Mouse (Mus musculus): ENCODE results near the gene Cacna1a.

The Cacna1a gene

DNA sequence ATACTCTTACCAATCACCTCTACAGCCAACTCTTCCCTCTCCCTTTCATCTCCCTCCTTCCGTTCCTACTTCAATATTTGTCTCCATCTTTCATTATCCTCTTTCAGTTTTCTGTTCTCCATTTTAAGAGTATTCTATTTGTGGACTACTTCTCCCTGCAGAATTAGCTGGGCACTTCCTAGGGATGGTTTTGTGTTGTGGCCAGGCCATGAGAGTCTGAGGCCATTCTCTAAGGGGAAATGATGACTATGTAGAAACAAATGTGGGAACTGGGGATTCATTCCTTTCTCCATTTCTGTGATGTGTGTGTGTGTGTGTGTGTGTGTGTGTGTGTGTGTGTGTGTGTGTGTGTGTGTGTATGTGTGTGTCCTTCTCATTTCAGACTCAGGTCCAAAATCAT is 144.5 kb downstream of the Cacna1a start:
- no peak for DNase-seq (ENCODE audit: low read depth in 1 of 2, low spot score in 2 of 2)

DNA sequence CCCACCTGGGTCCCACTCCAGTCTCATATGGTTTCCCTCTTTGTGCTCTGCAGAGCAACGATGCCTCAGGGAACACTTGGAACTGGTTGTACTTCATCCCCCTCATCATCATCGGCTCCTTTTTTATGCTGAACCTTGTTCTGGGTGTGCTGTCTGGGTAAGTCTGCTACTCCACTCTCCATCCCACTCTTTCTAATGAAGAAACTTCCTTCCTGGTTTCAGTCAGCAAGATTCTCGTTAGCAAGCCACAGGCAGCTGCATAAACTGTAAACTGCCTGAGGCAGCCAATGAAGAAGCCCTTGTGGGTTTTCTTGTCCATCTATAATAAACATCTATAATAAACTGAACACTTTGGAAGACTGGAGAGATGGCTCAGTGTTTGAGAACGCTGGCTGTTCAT is 145.1 kb downstream of the Cacna1a start:
- DNase-seq (ENCODE audit: low read depth in 1 of 2, low spot score in 2 of 2) = no peak

DNA sequence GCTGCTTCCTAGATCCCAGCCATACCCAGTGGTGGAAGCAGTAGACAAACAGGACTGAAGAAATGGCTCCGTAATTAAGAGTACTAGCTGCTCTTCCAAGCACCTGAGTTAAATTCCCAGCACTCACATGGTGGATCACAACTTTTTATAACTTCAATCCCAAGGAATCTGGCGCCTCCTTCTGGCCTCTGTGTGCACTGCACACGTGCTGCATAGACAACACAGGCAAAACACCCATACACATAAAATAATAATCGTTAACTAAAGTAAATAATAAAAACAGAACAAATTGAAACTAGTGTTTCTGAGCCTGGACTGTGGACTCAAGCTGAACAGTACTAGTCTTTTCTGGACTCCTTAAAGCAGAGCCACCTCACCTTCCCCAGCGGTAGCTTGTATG is 148.7 kb downstream of the Cacna1a start:
- DNase-seq (ENCODE audit: low read depth in 1 of 2, low spot score in 2 of 2) = no peak

DNA sequence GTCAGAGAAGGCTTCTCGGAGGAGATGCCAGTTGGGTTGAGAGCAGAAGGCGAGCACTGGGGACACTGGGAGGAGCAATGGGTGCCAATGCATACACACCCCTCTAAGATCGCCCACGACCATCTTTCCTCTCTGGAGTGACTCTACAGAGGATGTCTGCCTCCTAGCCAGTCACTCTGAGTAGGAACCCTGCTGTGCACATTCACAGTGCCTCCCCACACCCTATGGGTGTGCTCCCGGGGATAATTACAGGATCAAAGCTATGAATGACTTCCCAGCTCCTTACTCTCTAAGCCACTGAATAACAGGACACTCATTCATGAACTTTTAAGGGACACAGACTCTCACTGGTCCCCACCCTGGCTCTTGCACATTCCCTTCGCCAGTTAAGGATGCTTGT is 151.1 kb downstream of the Cacna1a start:
- no peak for DNase-seq (ENCODE audit: low read depth in 1 of 2, low spot score in 2 of 2)

DNA sequence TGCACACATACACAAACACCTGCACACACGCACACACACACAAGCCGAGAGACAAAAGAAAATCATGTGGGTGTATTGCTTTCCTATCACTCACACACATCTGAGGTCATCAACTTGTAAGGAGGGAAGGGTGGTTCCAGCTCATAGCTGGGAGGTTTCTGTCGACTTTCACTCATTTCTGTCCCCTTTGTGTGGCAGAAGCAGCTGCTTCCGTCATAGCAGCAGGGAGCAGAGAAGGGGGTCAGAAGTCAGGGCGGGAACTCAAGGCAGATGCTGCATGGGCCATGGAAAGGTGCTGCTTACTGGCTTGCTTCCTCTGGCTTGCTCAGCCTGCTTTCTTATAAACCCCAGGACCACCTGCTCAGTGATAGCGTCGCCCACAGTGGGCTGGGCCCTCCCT is 154.2 kb downstream of the Cacna1a start:
- DNase-seq (ENCODE audit: low read depth in 1 of 2, low spot score in 2 of 2) = no peak

DNA sequence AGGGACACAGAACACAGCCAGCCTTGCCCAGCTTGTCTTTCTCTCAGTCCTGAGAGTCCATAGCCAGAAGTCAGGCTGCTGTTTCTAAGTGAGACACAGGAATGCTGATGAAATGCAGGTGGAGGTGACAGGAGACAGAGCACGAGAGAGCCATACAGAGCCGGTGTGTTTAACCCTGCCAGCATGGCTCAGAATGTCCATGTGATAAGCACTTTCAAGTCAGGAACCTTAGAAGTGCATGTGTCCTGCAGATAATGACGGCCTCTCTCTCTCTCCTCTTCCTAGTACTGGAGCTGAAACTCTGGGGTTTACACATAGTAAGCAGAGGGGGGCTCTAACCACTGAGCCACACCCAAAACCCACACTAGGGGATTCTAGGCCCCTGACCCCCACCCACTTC is 157.3 kb downstream of the Cacna1a start:
- DNase-seq (ENCODE audit: low read depth in 1 of 2, low spot score in 2 of 2) = no peak

DNA sequence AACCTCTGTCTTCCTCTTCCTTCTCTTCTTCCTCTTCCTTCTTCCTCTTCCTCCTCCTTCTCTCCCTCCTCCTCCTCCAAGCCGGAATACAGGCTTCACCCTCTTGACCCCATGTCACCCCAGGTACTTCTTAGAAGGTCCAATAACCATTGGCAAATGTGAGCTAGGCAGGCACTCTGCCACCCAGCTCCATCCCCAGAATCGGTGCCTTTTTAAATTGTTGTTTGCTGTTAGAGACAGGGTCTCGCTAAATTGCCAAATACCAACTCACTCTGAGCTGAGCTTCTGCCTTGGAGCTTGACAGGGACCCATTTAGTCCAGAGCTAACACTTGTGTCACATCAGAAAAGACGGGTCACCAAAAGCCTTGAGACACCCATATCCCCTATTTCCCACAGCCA is 164.2 kb downstream of the Cacna1a start:
- DNase-seq (ENCODE audit: low read depth in 1 of 2, low spot score in 2 of 2) = no peak

DNA sequence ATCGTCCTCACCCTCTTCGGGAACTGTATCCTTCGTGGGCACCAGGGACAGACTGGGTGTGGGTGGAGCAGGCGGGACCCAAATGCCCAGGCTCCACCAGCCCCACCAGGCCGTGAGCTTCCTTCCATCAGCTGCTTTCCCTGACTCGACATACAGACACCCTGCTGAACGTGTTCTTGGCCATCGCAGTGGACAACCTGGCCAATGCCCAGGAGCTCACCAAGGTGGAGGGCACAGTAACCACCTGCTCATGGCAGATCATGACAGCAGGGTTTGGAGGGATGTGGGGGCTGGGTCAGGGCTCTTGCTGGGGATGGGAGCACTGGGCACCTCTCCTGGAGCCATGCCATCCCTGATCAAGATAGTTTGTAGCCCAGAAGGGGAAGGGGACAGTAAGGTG is 164.9 kb downstream of the Cacna1a start:
- DNase-seq (ENCODE audit: low read depth in 1 of 2, low spot score in 2 of 2) = no peak

DNA sequence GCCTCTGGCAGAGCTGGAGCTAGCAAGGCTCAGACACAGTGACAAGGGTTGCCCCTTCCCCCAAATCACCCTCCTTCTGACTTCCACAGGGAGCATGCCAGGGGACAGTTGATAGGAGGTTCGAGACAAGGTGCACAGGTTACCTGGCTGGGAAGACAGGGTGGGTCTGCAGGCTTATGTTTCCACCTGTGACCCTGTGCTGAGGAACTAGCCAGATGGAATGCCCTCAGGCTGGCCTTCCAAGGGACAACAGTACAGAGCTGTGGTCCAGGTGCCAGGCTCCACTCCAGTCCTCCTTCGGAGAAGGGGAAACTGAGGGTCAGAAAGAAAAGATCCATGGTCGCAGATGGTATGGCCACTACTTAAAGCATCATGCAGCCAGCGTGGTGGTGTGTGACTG is 165.4 kb downstream of the Cacna1a start:
- no peak for DNase-seq (ENCODE audit: low read depth in 1 of 2, low spot score in 2 of 2)

DNA sequence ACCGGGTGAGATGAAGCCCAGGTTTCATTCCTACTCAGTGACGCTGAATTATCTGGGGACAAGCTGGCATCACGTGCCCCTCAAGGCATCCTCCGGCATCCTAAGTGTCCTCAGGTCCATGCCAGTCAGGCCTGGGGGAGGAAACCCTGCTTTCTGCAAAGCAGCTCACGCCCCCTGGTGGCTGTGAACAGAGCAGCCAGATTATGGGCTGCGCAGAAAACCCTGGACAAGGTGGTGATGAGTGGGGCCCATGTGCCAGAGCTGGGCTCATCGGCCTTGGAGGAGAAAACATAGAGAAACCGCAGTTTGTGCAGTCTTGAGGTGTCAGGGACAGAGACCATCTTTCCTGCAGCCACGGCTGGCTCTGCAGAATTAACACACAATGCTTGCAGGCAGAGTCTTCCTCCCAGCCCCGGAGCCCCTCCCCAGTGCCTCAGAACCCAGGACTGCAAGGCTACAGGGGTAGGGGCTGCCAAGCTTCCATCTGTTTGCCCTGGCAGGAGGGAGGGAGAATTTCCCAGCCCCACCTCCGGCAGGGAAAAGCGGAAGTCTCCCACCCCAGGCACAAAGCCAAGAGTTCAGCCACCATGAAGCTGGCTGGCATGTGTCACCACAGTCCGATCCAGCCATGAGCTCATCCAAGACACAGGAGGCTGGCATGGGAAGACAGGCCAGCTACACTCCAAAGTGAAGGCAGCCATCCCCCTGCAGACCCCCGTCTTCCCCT is 166.2 kb downstream of the Cacna1a start:
- DNase-seq (ENCODE audit: low read depth in 1 of 2, low spot score in 2 of 2) = peak in 1 of 2 experiments; percentile 26

DNA sequence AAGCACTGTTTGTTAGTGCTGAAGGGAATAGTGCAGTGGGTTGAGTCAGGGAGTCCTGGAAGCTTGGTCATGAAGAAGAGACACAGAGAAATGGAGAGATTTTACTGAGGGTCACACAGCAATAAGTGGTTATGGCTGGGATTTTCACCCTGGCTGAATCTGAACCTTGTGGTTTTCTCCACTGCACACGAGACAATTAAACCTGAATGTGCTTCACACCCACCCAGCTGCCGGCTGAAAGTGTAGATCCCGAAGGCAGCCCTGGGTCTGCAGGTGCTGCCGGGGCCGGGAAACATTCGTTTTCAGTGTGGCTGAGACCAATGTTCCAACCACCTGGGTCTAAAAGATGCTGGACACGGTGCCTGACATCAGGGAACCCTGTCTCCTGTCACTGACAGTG is 167.0 kb downstream of the Cacna1a start:
- DNase-seq (ENCODE audit: low read depth in 1 of 2, low spot score in 2 of 2) = no peak

DNA sequence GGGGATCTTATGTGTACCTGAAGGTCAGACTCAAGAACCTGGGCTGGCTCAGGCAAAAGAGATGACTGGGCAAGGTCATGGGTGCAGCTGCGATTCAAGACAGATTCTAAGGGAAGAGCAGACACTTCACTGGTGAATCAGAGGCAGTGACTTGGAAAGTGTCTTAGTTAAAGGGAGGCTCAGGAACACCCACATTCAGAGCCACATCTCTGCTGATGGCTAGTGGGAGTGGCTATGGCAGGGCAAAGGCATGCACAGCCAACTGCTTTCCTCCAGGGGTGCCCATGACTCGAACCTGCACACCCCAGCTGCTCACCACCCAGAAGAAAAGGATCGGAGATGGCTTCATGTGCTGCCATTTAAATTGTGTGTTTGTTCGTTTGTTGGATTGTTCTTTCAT is 169.7 kb downstream of the Cacna1a start:
- no peak for DNase-seq (ENCODE audit: low read depth in 1 of 2, low spot score in 2 of 2)

DNA sequence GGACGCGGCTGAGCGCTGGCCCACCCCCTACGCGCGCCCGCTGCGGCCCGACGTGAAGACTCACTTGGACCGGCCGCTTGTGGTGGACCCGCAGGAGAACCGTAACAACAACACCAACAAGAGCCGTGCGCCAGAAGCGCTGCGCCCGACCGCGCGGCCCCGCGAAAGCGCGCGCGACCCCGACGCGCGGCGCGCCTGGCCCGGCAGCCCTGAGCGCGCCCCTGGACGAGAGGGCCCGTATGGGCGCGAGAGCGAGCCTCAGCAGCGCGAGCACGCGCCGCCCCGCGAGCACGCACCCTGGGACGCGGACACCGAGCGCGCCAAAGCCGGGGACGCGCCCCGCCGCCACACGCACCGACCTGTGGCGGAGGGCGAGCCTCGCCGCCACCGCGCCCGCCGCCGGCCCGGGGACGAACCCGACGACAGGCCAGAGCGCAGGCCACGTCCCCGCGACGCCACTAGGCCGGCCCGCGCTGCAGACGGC is 170.9 kb downstream of the Cacna1a start:
- no peak for DNase-seq (ENCODE audit: low read depth in 1 of 2, low spot score in 2 of 2)

DNA sequence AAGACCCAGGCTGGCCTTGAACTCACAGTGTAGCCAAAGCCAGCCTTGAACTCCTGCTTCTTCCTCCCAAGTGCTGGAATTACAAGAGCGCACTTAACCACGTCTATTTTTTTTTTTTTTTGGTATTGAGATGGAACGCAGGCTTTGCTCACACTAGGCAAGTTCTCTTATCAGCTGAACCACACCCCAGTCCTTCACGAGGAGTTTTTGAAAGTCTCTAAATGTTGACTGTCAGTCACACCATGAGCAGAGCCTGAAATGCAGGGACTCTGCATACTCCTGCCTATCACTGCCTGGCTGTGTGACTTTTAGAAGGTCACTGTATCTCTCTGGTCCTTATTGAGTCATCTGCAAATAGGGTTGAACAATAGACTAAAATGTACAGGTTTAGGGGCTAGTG is 173.5 kb downstream of the Cacna1a start:
- DNase-seq (ENCODE audit: low read depth in 1 of 2, low spot score in 2 of 2) = no peak

DNA sequence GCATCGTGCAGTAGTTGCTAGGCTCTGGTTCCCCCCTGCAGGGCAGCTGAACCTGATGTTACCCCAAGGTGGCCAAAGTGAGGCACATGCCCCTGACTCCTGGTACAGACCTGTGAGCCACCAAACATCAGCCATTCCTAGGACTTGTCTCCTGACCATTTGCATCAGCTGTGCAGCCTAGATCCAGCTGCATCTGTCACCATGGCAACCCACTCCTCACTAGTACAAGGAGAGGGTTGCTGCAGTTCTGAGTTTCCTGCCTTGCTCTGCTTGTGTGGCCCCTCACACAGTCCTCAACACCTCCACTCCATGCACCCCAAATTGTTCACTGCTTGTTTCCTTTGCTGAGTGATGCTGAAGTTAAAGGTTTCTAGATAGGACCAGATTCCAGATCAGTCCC is 175.8 kb downstream of the Cacna1a start:
- DNase-seq (ENCODE audit: low read depth in 1 of 2, low spot score in 2 of 2) = no peak

DNA sequence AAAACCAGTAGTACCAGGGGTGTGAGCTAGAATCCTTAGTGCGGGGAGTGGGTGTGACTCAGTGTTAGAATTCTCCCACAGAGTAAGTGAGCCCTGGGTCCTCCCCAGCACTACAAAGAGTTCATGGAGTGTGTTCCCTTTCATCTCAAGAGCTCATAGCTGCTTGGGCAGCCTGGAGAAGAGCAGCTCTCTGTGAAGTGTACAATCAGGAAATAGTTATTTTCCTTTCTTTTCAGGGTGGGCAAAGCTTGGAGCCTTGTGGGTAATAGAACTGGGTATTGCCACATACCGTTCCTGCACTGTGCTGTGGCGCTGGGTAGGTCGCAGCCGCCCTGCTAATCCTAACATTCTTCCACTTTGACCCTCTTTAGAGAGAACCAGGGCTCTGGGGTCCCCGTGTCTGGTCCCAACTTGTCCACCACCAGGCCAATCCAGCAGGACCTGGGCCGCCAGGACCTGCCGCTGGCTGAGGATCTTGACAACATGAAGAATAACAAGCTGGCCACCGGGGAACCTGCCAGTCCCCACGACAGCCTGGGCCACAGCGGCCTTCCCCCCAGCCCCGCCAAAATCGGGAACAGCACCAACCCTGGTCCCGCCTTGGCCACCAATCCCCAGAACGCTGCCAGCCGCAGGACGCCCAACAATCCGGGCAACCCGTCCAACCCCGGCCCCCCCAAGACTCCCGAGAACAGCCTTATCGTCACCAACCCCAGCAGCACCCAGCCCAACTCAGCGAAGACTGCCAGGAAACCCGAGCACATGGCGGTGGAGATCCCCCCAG is 177.5 kb downstream of the Cacna1a start:
- DNase-seq (ENCODE audit: low read depth in 1 of 2, low spot score in 2 of 2) = no peak

DNA sequence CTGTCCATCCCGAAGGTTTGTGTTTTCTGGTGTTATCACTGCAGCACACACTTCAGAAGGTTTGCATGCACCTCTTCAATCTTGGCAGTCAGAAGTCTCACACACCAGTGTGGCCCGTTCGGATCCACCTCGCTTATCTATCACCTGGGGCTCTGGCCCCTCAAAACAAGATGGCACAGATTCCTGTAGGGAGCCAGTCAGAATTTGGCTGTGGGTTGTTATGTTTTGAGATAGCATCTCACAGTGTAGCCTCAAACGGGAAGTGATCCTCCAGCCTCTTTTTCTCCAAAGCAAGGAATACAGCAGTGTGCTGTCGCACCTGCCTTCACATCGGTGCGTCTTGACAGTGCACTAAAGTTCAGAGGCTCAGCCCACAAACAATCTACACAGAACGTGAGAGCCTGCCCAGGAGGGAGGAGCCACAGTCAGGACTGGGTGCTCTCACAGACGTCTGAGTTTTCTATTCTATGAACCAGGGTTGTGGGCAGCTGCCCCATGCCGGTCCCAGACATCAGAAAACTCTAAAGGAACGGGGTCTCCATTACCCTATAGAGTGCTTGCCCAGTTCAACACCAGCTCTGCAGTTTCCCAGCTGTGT is 178.7 kb downstream of the Cacna1a start:
- DNase-seq (ENCODE audit: low read depth in 1 of 2, low spot score in 2 of 2) = no peak

DNA sequence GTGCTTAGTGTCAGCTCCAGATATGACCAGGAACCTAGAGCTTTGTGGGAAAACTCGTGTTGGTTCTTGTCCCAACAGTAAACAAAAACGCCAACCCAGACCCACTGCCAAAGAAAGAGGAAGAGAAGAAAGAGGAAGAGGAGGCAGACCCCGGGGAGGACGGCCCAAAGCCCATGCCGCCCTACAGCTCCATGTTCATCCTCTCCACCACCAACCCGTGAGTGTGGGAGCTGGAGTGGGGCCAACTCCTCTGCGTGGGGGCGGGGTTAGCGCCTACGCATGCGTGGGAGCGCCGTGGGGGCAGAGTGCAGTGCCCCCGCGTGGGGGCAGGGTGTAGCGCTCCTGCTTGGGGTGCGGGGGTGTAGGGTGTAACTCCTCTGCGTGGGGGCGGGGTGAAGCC is 179.3 kb downstream of the Cacna1a start:
- peak; percentile 37 to 62 for DNase-seq (ENCODE audit: low read depth in 1 of 2, low spot score in 2 of 2)

DNA sequence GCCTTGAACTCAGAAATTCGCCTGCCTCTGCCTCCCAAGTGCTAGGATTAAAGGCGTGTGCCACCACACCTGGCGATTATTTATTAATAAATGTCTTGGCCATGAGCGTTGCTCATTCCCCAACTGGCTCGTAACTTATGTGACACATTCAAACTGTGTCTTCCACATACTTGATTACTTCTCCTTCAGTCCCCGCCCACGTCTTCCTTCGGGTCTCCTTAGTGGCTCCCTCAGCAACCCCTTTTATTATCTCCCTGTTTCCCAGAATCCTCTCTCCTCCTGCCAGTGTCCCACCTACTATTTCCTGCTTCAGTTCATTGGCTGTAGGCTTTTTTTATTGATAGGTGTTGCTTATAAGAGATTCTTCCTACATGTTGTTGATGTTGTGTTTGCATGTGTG is 180.5 kb downstream of the Cacna1a start:
- no peak for DNase-seq (ENCODE audit: low read depth in 1 of 2, low spot score in 2 of 2)

DNA sequence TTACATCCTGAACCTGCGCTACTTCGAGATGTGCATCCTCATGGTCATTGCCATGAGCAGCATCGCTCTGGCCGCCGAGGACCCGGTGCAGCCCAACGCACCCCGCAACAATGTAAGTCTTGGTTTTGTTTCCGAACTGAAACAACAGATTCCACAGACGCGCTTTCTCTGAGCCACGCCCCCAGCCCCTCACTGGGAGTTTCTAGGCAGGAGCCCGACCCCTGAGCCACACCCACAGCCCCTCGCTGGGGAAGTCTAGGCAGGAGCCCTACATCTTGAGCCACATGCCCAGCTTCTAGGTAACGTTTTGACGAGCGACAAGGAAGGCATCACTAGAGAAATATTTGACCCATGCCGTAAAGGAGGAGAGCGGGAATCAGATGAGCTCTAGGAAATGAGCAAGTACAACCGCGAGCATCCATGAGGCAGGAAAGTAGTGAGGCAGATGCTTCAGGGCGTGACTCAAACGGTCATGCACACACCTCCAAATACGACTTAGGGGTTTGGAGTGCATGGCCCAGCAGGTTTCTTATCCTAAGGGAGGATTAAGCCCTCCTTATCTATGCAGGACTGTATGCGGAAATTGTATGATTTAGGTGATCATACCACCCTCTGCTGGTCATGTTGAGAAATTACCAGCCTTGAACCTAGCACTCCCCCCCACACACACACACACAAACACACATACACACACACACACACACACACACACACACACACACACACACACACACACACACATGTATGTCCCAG is 181.9 kb downstream of the Cacna1a start:
- no peak for DNase-seq (ENCODE audit: low read depth in 1 of 2, low spot score in 2 of 2)

DNA sequence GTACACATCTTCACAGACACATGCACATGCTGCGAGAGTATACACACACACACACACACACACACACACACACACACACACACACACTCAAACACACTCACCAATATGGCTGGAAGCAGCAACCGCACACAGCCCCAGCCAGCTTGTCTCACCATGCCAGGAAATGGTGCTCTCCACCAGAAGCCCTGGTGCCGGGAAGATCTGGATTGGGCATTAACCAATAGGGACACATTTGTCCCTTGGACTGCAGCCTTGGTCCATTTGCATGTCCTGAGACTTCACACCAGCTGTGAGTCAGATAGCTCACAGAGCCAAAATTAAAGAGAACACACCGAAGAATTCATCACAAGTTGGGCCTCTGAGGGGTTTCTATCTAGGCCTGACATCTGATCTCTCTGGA is 189.2 kb downstream of the Cacna1a start:
- no peak for DNase-seq (ENCODE audit: low read depth in 1 of 2, low spot score in 2 of 2)

DNA sequence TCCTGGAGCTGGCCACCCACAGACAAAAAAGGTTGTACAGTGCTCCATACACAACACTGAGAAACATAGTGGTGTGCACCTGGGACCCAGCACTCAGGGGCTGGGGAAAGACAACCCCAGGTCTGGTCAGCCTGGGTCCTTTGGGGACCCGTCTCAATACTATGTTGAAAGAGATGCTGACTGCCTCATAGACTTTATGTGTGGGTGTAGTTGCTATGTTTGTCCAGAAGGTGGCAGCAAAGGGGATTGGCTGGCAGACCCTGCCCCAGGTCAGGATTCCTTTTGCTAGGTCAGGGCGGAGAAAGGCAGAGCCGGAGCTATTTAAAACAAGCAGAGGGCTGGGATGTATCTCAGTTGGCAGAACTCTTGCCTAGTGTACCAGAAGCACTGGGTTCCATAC is 191.4 kb downstream of the Cacna1a start:
- no peak for DNase-seq (ENCODE audit: low read depth in 1 of 2, low spot score in 2 of 2)
